Mouse (Mus musculus): ENCODE data around the gene Uggt1. TPM values are rescaled to one million over a fixed set of nuclear protein-coding genes. Genes with fewer than 3 reads are reported as not detected.

The Uggt1 gene
- polyA plus RNA-seq, 2 experiments: 5.8 to 25.5 TPM

DNA sequence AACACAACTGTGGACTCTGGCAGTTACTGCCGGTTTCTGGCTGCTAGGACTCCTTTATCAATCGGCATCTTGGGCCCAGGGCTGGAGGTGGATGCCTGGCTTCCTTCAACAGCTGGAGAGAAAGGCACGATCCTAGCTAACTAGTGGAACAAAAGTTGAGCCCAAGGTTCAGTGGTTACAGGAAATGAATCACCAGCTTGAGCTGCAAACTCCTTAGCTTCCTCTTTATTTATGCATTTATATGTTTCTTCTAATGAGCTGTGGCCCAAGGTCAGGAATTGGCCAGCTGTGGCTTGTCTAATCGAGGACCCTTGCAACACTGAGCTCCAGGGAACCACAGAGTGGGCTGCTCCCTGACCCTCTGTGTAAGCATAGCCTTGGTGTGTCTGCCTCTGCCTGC is 115.4 kb downstream of the Uggt1 start:
- no peak for TF ChIP-seq CTCF (IDR thresholded peaks at IDR 0.05; ENCODE audit: low read depth)
- no peak for TF ChIP-seq EP300 (IDR thresholded peaks at IDR 0.05; ENCODE audit: low read depth)
- H3K4me1 ChIP-seq (replicated peaks; ENCODE audit: control insufficient read depth in 2 of 2, insufficient read depth in 2 of 2, low read length in 1 of 2): peaks cover 37 to 49% of the 10 kb centered on the region in 2 experiments
- DNase-seq (ENCODE audit: low read depth in 3 of 3, low spot score in 3 of 3) (no peak), ATAC-seq (ENCODE audit: insufficient read depth) (no peak)
- no peak overlapping the region for H3K4me3 ChIP-seq (ENCODE audit: insufficient read depth in 1 of 2, low read depth in 2 of 2, low read length in 2 of 2)
- no peaks in the 10 kb centered on the region for H3K36me3 ChIP-seq (replicated peaks; ENCODE audit: control insufficient read depth, insufficient read depth, low read depth)
- H3K27ac ChIP-seq: peak overlapping the region; percentile 17; the same call in 1 of the 2 replicates
- H3K9me3 ChIP-seq (ENCODE audit: control insufficient read depth, low read length): no peaks in the 10 kb centered on the region
- H3K27me3 ChIP-seq (ENCODE audit: control insufficient read depth, insufficient read depth, low read length): no peaks in the 10 kb centered on the region
- no peak overlapping the region for H3K9ac ChIP-seq (replicated peaks)
- WGBS (ENCODE audit: insufficient replicate concordance): 14% methylated on average over 4 of the region's 4 CpGs
- no peak overlapping the region for H3K4me2 ChIP-seq (ENCODE audit: low read depth)

- Histone ChIP-seq H3K9ac (replicated peaks) (no peak overlapping the region), H3K27me3 (ENCODE audit: control insufficient read depth, insufficient read depth, low read length) (no peaks in the 10 kb centered on the region), H3K4me1 (replicated peaks; ENCODE audit: control insufficient read depth in 2 of 2, insufficient read depth in 2 of 2, low read length in 1 of 2) (peaks cover 12 to 18% of the 10 kb centered on the region in 2 experiments), H3K4me2 (ENCODE audit: low read depth) (no peak overlapping the region), H3K36me3 (replicated peaks; ENCODE audit: control insufficient read depth, insufficient read depth, low read depth) (no peaks in the 10 kb centered on the region), H3K27ac (no peak overlapping the region), H3K9me3 (ENCODE audit: control insufficient read depth, low read length) (no peaks in the 10 kb centered on the region), H3K4me3 (ENCODE audit: insufficient read depth in 1 of 2, low read depth in 2 of 2, low read length in 2 of 2) (no peak overlapping the region)
- DNase-seq (ENCODE audit: low read depth in 3 of 3, low spot score in 3 of 3): no peak
- WGBS (ENCODE audit: insufficient replicate concordance): 68% methylated on average over 7 of the region's 7 CpGs
- TF ChIP-seq CTCF (IDR thresholded peaks at IDR 0.05; ENCODE audit: low read depth): no peak
- no peak for TF ChIP-seq EP300 (IDR thresholded peaks at IDR 0.05; ENCODE audit: low read depth)
- ATAC-seq (ENCODE audit: insufficient read depth): no peak
Measured at GRCm38 (mm10) chr1:36125076-36125475, 119.4 kb downstream of the Uggt1 start.

DNA sequence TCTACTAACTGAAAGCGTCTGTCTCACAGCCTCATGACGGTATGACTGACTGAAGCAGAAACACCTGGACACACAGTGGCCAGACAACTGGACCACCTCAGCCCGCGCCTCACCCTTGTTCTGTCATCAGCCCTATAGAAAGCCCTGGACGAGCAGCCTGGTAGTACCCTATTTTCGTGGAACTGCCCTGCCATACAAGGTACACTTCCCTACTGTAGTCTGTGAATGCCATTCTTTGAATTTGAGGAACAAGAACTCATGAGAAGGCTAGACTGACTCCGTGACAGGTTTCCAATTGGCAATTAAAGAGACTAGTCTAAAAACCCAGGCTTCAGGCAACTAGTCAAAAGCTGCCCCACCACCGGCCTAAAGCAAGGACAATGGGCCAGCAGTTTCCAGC is 123.3 kb downstream of the Uggt1 start:
- Histone ChIP-seq H3K27ac (no peak overlapping the region), H3K27me3 (ENCODE audit: control insufficient read depth, insufficient read depth, low read length) (no peaks in the 10 kb centered on the region), H3K9ac (replicated peaks) (no peak overlapping the region), H3K4me3 (ENCODE audit: insufficient read depth in 1 of 2, low read depth in 2 of 2, low read length in 2 of 2) (no peak overlapping the region), H3K36me3 (replicated peaks; ENCODE audit: control insufficient read depth, insufficient read depth, low read depth) (no peaks in the 10 kb centered on the region), H3K4me1 (replicated peaks; ENCODE audit: control insufficient read depth in 2 of 2, insufficient read depth in 2 of 2, low read length in 1 of 2) (peaks cover 0 to 2% of the 10 kb centered on the region in 2 experiments; a peak in 1 of 4 replicates), H3K4me2 (ENCODE audit: low read depth) (no peak overlapping the region), H3K9me3 (ENCODE audit: control insufficient read depth, low read length) (no peaks in the 10 kb centered on the region)
- no peak for ATAC-seq (ENCODE audit: insufficient read depth)
- TF ChIP-seq EP300 (IDR thresholded peaks at IDR 0.05; ENCODE audit: low read depth) (no peak), CTCF (IDR thresholded peaks at IDR 0.05; ENCODE audit: low read depth) (no peak)
- 74% methylated on average over 8 of the region's 8 CpGs for WGBS (ENCODE audit: insufficient replicate concordance)
- DNase-seq (ENCODE audit: low read depth in 3 of 3, low spot score in 3 of 3): no peak

- H3K4me2 ChIP-seq (ENCODE audit: low read depth): no peak overlapping the region
- DNase-seq (ENCODE audit: low read depth in 3 of 3, low spot score in 3 of 3) (no peak), ATAC-seq (ENCODE audit: insufficient read depth) (no peak)
- H3K27me3 ChIP-seq (ENCODE audit: control insufficient read depth, insufficient read depth, low read length): no peaks in the 10 kb centered on the region; the same call in none of the 2 replicates
- no peak overlapping the region for H3K27ac ChIP-seq
- H3K4me1 ChIP-seq (replicated peaks; ENCODE audit: control insufficient read depth in 2 of 2, insufficient read depth in 2 of 2, low read length in 1 of 2): no peaks in the 10 kb centered on the region
- no peaks in the 10 kb centered on the region for H3K36me3 ChIP-seq (replicated peaks; ENCODE audit: control insufficient read depth, insufficient read depth, low read depth)
- H3K4me3 ChIP-seq (ENCODE audit: insufficient read depth in 1 of 2, low read depth in 2 of 2, low read length in 2 of 2): no peak overlapping the region
- no peak for TF ChIP-seq EP300 (IDR thresholded peaks at IDR 0.05; ENCODE audit: low read depth)
- no peak for TF ChIP-seq CTCF (IDR thresholded peaks at IDR 0.05; ENCODE audit: low read depth)
- H3K9ac ChIP-seq (replicated peaks): no peak overlapping the region
- H3K9me3 ChIP-seq (ENCODE audit: control insufficient read depth, low read length): no peaks in the 10 kb centered on the region
- WGBS (ENCODE audit: insufficient replicate concordance): 70% methylated on average over 4 of the region's 4 CpGs
Measured at GRCm38 (mm10) chr1:36119426-36119825, 125.1 kb downstream of the Uggt1 start.

DNA sequence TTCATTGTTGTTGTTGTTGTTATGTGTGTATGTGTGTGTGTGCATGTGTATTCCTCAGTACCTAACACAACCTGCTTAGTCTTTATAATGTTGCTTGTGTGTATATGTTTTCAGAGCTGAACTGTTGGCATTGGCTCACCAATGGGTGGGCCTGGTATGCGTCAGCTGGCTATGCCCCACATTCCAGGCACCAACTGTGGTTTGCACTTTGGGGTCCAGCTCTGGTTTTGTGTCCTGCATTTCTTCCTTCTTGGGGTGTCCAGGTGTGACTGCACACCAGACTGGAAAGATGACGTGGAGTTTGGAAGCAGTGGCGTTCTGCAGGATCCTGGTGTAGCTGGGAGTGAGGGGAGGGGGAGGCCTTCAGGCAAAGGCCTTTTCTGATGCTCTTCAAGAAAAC is 125.6 kb downstream of the Uggt1 start:
- WGBS (ENCODE audit: insufficient replicate concordance): 72% methylated on average over 3 of the region's 3 CpGs
- no peak for TF ChIP-seq EP300 (IDR thresholded peaks at IDR 0.05; ENCODE audit: low read depth)
- TF ChIP-seq CTCF (IDR thresholded peaks at IDR 0.05; ENCODE audit: low read depth): no peak
- ATAC-seq (ENCODE audit: insufficient read depth) (no peak), DNase-seq (ENCODE audit: low read depth in 3 of 3, low spot score in 3 of 3) (no peak)
- H3K9ac ChIP-seq (replicated peaks): no peak overlapping the region
- H3K4me3 ChIP-seq (ENCODE audit: insufficient read depth in 1 of 2, low read depth in 2 of 2, low read length in 2 of 2): no peak overlapping the region
- no peak overlapping the region for H3K4me2 ChIP-seq (ENCODE audit: low read depth)
- no peaks in the 10 kb centered on the region for H3K4me1 ChIP-seq (replicated peaks; ENCODE audit: control insufficient read depth in 2 of 2, insufficient read depth in 2 of 2, low read length in 1 of 2)
- no peaks in the 10 kb centered on the region for H3K36me3 ChIP-seq (replicated peaks; ENCODE audit: control insufficient read depth, insufficient read depth, low read depth)
- no peak overlapping the region for H3K27ac ChIP-seq
- no peaks in the 10 kb centered on the region; the same call in none of the 2 replicates for H3K27me3 ChIP-seq (ENCODE audit: control insufficient read depth, insufficient read depth, low read length)
- H3K9me3 ChIP-seq (ENCODE audit: control insufficient read depth, low read length): no peaks in the 10 kb centered on the region

Data from liver, embryonic 14.5 days (tissue).